Mouse (Mus musculus): Measurements from ENCODE around the gene Ppm1k. TPM values are rescaled to one million over a fixed set of nuclear protein-coding genes. Genes with fewer than 3 reads are reported as not detected.

The Ppm1k gene
- polyA plus RNA-seq, 1 experiment from 2014 or later: 6.5 TPM

GRCm38 (mm10) chr6:57535971-57536669 lies 852 bp upstream of the Ppm1k start:
- Histone ChIP-seq H3K9me3 (ENCODE audit: control insufficient read depth, low read depth, low read length) (no peaks in the 10 kb centered on the region), H3K27me3 (ENCODE audit: control insufficient read depth, insufficient read depth, low read length) (no peaks in the 10 kb centered on the region), H3K9ac (replicated peaks; ENCODE audit: low read depth, low read length) (0 out of 2 replicates have a peak overlapping the region, but pooled peaks have one; percentile 25), H3K36me3 (ENCODE audit: control insufficient read depth, insufficient read depth, low read length) (no peaks in the 10 kb centered on the region), H3K4me2 (replicated peaks; ENCODE audit: low read depth, low read length) (peak overlapping the region; percentile 60), H3K4me3 (ENCODE audit: low read depth, low read length) (peak overlapping the region; percentile 71), H3K27ac (ENCODE audit: low read length) (peak overlapping the region; percentile 76), H3K4me1 (ENCODE audit: control insufficient read depth, insufficient read depth, low read length) (peaks cover 5% of the 10 kb centered on the region; the same call in 1 of the 2 replicates)
- 0 out of 2 replicates have a peak, but pooled peaks have one; percentile 10 for ATAC-seq (ENCODE audit: insufficient number of reproducible peaks, insufficient read depth, low FRiP score, low read depth)
- 23% methylated on average over 14 of the region's 14 CpGs for WGBS

DNA sequence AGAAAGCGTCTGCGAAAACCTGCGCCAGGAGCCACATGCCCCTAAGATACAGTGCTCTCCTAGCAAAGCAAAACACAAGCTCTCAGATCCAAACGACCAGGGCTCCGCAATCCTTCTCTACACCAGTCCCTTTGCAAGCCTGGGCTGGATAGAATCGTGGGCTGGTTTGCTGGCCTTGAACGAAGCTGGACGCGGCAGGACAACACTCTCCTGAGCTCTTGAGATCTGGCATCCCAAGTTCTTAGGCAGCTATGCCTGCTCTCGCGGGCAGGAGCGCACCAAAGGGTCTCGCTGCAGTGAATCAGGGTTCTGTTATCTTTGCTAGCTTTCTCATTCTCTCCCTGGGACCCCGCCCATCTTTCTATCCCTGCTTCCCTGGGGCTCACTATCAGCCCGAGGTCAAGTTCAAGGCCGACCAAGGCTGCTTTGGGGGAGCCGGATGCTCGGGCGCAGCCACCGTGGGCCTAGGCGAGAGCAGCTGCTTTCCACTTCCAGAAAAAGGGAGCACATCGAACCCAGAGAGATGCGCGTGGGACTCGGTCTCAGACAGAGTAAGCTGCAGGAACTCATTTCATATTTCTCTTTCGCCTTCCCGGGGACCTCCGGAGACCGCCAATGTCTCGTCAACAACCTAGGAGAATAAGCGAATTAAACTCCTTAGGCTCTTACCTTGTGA lies 519 bp downstream of the Ppm1k start:
- ATAC-seq (ENCODE audit: insufficient number of reproducible peaks, insufficient read depth, low FRiP score, low read depth): peak; percentile 43; the same call in 1 of the 2 replicates
- Histone ChIP-seq H3K27ac (ENCODE audit: low read length) (peak overlapping the region; percentile 87), H3K27me3 (ENCODE audit: control insufficient read depth, insufficient read depth, low read length) (no peaks in the 10 kb centered on the region), H3K36me3 (ENCODE audit: control insufficient read depth, insufficient read depth, low read length) (no peaks in the 10 kb centered on the region), H3K9ac (replicated peaks; ENCODE audit: low read depth, low read length) (peak overlapping the region; percentile 43), H3K4me3 (ENCODE audit: low read depth, low read length) (peak overlapping the region; percentile 71), H3K4me2 (replicated peaks; ENCODE audit: low read depth, low read length) (peak overlapping the region; percentile 69), H3K4me1 (ENCODE audit: control insufficient read depth, insufficient read depth, low read length) (peaks cover 5% of the 10 kb centered on the region; the same call in 1 of the 2 replicates), H3K9me3 (ENCODE audit: control insufficient read depth, low read depth, low read length) (no peaks in the 10 kb centered on the region)
- under 1% methylated on average over 31 of the region's 31 CpGs for WGBS

- 6% methylated on average over 8 of the region's 8 CpGs for WGBS
- no peak for ATAC-seq (ENCODE audit: insufficient number of reproducible peaks, insufficient read depth, low FRiP score, low read depth)
- H3K9ac ChIP-seq (replicated peaks; ENCODE audit: low read depth, low read length): peak overlapping the region; percentile 43
These were observed 1.0 kb downstream of the Ppm1k start for GRCm38 (mm10) chr6:57534231-57534610.

GRCm38 (mm10) chr6:57533410-57533809 lies 1.9 kb downstream of the Ppm1k start:
- no peaks in the 10 kb centered on the region for H3K27me3 ChIP-seq (ENCODE audit: control insufficient read depth, insufficient read depth, low read length)
- no peaks in the 10 kb centered on the region for H3K36me3 ChIP-seq (ENCODE audit: control insufficient read depth, insufficient read depth, low read length)
- H3K4me1 ChIP-seq (ENCODE audit: control insufficient read depth, insufficient read depth, low read length): peaks cover 5% of the 10 kb centered on the region; the same call in 1 of the 2 replicates
- H3K27ac ChIP-seq (ENCODE audit: low read length): no peak overlapping the region
- no peak overlapping the region for H3K9ac ChIP-seq (replicated peaks; ENCODE audit: low read depth, low read length)
- no peaks in the 10 kb centered on the region for H3K9me3 ChIP-seq (ENCODE audit: control insufficient read depth, low read depth, low read length)
- peak overlapping the region; percentile 69; the same call in 1 of the 2 replicates for H3K4me2 ChIP-seq (replicated peaks; ENCODE audit: low read depth, low read length)
- H3K4me3 ChIP-seq (ENCODE audit: low read depth, low read length): 0 out of 2 replicates have a peak overlapping the region, but pooled peaks have one; percentile 71
- no peak for ATAC-seq (ENCODE audit: insufficient number of reproducible peaks, insufficient read depth, low FRiP score, low read depth)
- 36% methylated on average over 2 of the region's 2 CpGs for WGBS

More at GRCm38 (mm10) chr6:57534231-57534610, 1.0 kb downstream of the Ppm1k start:
- H3K9me3 ChIP-seq (ENCODE audit: control insufficient read depth, low read depth, low read length): no peaks in the 10 kb centered on the region
- H3K4me2 ChIP-seq (replicated peaks; ENCODE audit: low read depth, low read length): peak overlapping the region; percentile 69
- H3K4me1 ChIP-seq (ENCODE audit: control insufficient read depth, insufficient read depth, low read length): peaks cover 5% of the 10 kb centered on the region; the same call in 1 of the 2 replicates
- no peaks in the 10 kb centered on the region for H3K36me3 ChIP-seq (ENCODE audit: control insufficient read depth, insufficient read depth, low read length)
- H3K27ac ChIP-seq (ENCODE audit: low read length): peak overlapping the region; percentile 87
- H3K27me3 ChIP-seq (ENCODE audit: control insufficient read depth, insufficient read depth, low read length): no peaks in the 10 kb centered on the region
- H3K4me3 ChIP-seq (ENCODE audit: low read depth, low read length): peak overlapping the region; percentile 71

DNA sequence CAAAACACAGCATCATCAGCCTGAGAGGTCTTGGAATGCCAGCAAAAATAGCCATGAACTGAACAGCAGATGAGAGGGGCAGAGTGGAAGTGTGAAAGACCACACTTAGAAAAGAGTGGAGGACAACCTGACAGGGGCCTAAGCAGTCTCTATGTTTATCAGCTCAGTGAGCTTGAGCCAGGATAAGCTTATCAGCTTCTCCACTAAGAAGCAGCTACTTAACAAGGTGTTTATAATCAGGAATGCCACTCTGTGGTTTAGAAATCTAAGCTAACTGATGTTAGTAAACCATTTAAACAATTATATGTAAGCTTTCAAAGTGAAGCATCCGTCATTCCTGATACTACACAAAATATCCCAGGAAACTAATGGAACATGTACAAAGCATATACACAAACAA lies 3.2 kb downstream of the Ppm1k start:
- Histone ChIP-seq H3K36me3 (ENCODE audit: control insufficient read depth, insufficient read depth, low read length) (no peaks in the 10 kb centered on the region), H3K9me3 (ENCODE audit: control insufficient read depth, low read depth, low read length) (no peaks in the 10 kb centered on the region), H3K4me3 (ENCODE audit: low read depth, low read length) (no peak overlapping the region), H3K27ac (ENCODE audit: low read length) (no peak overlapping the region), H3K4me1 (ENCODE audit: control insufficient read depth, insufficient read depth, low read length) (peaks cover 5% of the 10 kb centered on the region; the same call in 1 of the 2 replicates), H3K27me3 (ENCODE audit: control insufficient read depth, insufficient read depth, low read length) (no peaks in the 10 kb centered on the region), H3K4me2 (replicated peaks; ENCODE audit: low read depth, low read length) (no peak overlapping the region), H3K9ac (replicated peaks; ENCODE audit: low read depth, low read length) (no peak overlapping the region)
- no peak for ATAC-seq (ENCODE audit: insufficient number of reproducible peaks, insufficient read depth, low FRiP score, low read depth)
- WGBS: 57% methylated on average over 1 of the region's 1 CpGs

DNA sequence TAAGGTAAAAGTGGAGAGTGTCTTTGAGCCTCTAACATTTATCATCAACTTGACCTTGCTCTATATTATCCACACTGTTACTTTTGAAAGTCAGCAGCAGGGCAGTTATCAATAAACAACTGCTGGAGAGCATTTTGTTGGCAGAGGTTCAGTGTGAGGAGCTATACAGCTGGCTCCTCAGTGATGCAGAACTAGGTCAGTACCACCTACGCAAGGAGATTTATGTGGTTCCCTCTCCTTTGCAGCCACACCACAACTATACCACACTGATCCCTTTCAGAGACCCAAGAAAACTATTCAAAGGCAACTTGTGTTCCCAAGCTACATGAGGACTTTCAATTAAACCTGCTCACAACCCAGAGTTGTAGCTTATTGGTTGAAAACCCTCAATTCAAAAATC lies 3.8 kb downstream of the Ppm1k start:
- no peaks in the 10 kb centered on the region for H3K36me3 ChIP-seq (ENCODE audit: control insufficient read depth, insufficient read depth, low read length)
- no peak overlapping the region for H3K27ac ChIP-seq (ENCODE audit: low read length)
- H3K4me2 ChIP-seq (replicated peaks; ENCODE audit: low read depth, low read length): no peak overlapping the region
- whole genome bisulfite sequencing: 53% methylated on average over 1 of the region's 1 CpGs
- no peaks in the 10 kb centered on the region for H3K9me3 ChIP-seq (ENCODE audit: control insufficient read depth, low read depth, low read length)
- no peak overlapping the region for H3K4me3 ChIP-seq (ENCODE audit: low read depth, low read length)
- no peak overlapping the region for H3K9ac ChIP-seq (replicated peaks; ENCODE audit: low read depth, low read length)
- no peaks in the 10 kb centered on the region for H3K27me3 ChIP-seq (ENCODE audit: control insufficient read depth, insufficient read depth, low read length)
- peaks cover 5% of the 10 kb centered on the region; the same call in 1 of the 2 replicates for H3K4me1 ChIP-seq (ENCODE audit: control insufficient read depth, insufficient read depth, low read length)
- no peak for ATAC-seq (ENCODE audit: insufficient number of reproducible peaks, insufficient read depth, low FRiP score, low read depth)

DNA sequence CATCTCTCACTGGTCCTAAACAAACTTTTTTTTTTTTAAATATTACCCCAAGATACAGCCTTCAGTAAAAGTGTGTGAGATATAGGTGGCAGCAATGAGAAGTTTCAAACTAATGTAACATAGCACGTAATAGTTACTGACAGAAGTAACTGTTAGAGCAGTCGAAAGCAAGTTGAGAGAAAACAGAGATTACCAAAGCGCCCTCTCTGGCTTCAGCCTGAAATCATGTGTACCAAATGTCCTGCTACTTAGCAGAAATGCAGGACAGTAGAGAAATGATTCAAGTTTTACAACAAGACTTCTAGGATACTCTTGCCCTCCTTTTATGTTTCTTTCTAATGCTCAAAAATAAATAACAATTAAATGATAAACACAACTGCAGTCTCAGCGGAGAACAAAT lies 4.3 kb downstream of the Ppm1k start:
- Histone ChIP-seq H3K4me1 (ENCODE audit: control insufficient read depth, insufficient read depth, low read length) (peaks cover 5% of the 10 kb centered on the region; the same call in 1 of the 2 replicates), H3K9me3 (ENCODE audit: control insufficient read depth, low read depth, low read length) (no peaks in the 10 kb centered on the region), H3K4me3 (ENCODE audit: low read depth, low read length) (no peak overlapping the region), H3K27me3 (ENCODE audit: control insufficient read depth, insufficient read depth, low read length) (no peaks in the 10 kb centered on the region), H3K9ac (replicated peaks; ENCODE audit: low read depth, low read length) (no peak overlapping the region), H3K27ac (ENCODE audit: low read length) (no peak overlapping the region), H3K36me3 (ENCODE audit: control insufficient read depth, insufficient read depth, low read length) (no peaks in the 10 kb centered on the region), H3K4me2 (replicated peaks; ENCODE audit: low read depth, low read length) (no peak overlapping the region)
- no peak for ATAC-seq (ENCODE audit: insufficient number of reproducible peaks, insufficient read depth, low FRiP score, low read depth)
- 47% methylated on average over 4 of the region's 4 CpGs for WGBS

- Histone ChIP-seq H3K4me1 (ENCODE audit: control insufficient read depth, insufficient read depth, low read length) (peaks cover 5% of the 10 kb centered on the region; the same call in 1 of the 2 replicates), H3K27me3 (ENCODE audit: control insufficient read depth, insufficient read depth, low read length) (no peaks in the 10 kb centered on the region), H3K4me3 (ENCODE audit: low read depth, low read length) (no peak overlapping the region), H3K36me3 (ENCODE audit: control insufficient read depth, insufficient read depth, low read length) (no peaks in the 10 kb centered on the region), H3K9ac (replicated peaks; ENCODE audit: low read depth, low read length) (no peak overlapping the region), H3K4me2 (replicated peaks; ENCODE audit: low read depth, low read length) (no peak overlapping the region), H3K27ac (ENCODE audit: low read length) (no peak overlapping the region), H3K9me3 (ENCODE audit: control insufficient read depth, low read depth, low read length) (no peaks in the 10 kb centered on the region)
- no peak for ATAC-seq (ENCODE audit: insufficient number of reproducible peaks, insufficient read depth, low FRiP score, low read depth)
- WGBS: 84% methylated on average over 1 of the region's 1 CpGs
These were observed 5.9 kb downstream of the Ppm1k start for GRCm38 (mm10) chr6:57529336-57529845.
